Mouse (Mus musculus) thymus, postnatal 25 days (tissue): ENCODE measurements around the gene Cadm4.
"Not testable (repeated sequence)": the region's sequence is repeated elsewhere in the genome, so short reads cannot be mapped to it uniquely, and the experiment has no call there.

Source experiments
- DNase-seq: peaks from one replicate; pipeline ENCODE4 v3.0.0; 2022

The Cadm4 gene

DNA sequence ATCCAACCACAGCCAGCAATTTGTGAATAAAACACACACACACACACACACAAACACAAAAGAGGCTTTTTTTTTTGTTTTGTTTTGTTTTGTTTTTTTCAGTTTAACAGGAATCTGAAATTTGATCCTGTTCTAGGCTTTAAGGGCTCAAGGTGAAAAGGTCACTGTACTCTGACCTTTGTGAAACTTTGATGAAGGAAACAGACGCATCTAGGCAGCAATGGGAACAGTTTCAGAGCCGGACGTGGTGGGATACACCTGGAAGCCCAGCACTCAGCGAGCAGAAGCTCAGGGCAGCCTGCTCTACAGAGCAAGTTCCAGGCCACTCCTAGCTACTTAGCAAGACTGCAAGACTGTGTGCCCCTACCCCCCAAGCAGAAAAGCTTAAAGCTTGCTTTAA is 23.0 kb downstream of the Cadm4 start:
- no peak for DNase-seq

DNA sequence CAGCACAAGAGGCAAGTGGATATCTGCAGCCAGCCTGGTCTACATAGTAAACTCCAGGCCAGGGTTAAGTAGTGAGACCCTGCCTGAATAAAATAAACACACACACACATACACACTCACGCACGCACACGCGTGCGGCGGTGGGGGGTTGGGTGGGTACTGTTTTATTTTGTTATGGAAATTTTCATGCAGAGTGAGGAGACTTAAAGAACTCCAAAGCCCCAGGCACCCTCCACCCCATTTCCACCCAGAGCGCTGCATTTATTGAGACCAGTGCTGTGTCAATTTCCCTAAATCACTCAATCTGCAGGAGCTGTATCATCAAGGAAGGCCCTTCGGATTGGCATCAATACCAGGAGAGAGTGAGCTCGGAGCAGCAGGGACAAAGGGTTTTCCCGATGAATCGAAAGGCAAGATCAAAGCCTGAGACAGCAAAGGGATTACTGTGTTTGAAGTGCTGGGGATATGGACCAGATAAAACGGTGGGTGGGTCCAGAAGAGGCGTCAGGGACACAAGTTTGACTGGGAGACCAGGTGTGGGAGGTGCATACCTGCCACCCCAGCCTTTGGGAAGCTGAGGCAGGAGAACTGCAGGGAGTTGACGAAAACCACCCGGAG is 23.7 kb downstream of the Cadm4 start:
- no peak for DNase-seq

DNA sequence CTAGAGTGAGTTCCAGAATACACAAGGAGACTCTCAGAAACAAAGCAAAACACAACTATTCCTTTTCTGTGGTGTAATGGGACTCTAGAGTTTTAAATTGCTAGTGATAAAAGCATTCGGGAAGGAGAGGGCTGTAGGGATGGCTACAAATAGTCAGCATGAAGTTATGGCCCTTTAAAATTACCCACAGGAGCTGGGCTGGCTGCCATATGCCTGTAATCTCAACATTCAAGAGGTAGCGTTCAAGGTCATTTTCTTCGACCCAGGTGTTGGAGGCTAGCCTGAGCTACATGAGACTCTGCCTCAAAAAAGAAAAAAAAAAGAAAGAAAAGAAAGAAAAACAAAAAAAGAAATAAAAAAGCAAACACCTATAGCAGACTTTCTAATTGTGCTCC is 24.2 kb downstream of the Cadm4 start:
- no peak for DNase-seq

DNA sequence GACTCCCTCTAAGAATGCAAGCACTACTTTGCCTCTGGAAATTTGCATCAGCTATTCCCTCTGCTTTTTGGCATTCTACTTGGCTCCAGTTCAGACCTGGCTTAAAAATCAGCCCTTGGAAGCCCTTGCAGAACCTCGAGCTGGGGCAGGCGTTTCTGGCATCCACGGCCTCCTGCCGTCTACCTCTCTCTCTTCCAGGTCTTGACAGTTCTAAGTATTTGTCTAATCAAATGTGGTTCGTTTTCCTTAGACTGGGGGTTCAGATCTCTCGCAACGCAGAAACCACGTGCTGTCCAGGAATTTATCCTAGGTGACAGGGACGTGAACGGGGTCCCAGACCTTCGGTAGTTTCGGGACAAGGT is 24.6 kb downstream of the Cadm4 start:
- no peak for DNase-seq

DNA sequence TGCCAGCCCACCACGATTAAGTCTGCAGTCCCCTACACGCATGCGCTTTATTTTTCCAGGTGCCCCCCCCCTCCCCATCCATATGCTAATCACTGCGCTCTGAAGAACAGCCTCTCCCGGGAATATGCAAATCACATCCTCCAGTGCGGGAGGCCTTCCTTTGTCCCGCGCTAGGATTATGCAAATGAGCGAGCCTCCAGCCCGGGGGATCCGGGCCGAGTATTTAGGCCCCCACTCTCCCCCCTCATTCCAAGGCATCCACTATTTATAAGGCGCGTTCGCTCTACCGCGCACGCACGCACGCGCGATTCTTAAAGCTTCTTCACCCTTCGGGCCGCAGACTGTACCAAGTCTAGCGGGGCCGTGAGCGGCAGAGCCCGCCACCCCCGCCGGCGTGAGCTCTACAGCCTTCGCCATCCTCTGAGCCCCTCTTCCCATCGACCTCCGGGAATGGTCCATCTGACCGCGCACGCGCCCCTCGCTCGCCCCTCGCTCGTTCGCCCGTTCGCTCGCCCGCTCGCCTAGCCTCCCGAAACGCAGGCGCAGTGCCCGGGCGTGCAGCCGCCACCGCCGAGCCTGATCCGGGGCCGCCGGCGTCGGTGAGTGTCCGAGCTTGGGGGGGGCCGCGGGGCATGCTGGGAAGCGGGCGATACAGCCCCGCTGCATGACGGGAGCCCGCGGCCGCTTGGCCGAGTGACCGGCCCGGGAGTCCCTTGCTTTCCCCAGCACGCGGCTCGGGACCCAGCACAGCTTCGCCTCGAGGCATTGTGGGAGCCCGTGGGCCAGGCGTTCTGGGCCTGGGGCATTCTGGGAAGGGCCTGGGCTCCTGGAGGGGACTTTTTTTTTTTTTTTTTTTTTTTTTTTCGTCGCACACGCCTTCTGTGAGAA is 25.3 kb downstream of the Cadm4 start, which contains the start of gene Zfp428:
Zfp428 (plus strand) TSS at position 169 of the 888 bp plus-strand sequence.
- DNase-seq = peak; percentile 67

DNA sequence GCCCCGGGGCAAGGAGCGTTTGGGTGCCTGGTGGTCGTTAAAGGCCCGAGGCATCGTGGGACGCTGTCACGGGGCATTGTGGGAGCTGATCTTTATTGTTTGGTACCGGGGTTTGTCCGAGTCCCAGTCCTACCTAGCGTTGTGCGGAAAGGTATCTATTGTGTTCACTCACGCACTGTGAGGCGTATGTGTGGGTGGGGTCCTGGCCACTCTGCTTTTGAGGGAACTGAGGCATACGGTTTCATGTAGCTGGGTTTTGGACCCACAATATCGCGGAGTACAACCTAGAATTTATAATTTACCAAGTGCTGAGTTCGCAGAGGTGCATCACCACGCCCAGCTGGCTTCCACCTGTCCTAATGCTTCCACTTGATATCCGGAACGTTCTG is 25.9 kb downstream of the Cadm4 start:
- DNase-seq = no peak

DNA sequence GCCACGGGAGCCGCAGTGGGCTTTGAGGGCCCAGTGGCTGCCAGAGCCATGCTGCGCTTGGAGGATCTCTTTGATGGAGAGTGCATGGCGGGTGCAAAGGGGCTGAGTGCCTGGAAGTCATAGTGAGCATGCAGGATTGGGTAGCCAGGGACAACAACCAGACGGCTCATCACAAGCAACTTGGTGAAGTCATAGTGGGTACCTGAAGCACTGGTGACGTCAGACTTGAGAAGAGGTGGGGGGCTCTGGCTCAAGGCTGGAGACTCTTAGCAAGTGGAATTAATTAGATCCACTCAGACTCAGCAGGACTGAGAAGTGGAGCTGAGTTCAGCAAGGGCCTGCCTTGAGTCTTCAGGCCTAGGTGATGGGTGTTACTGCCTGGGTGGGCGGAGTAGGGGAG is 30.5 kb downstream of the Cadm4 start, which contains the start of gene AC161166.1:
AC161166.1 (minus strand) TSS at position 101 of the 400 bp plus-strand sequence.
- DNase-seq = no peak

DNA sequence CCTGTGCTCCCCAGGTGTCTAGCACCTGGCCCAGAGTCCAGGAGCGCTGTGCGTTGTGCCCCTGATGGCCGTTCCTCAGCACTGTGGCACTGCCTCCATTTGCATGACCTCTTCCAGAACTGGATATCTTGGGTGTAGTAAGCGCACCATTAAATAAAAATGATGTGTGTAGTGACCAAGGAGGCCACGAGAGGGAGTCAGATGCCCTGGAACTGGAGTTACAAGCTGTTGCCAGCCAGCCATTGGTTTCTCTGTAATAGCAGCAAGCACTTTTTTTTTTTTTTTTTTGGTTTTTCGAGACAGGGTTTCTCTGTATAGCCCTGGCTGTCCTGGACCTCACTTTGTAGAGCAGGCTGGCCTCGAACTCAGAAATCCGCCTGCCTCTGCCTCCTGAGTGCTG is 34.5 kb downstream of the Cadm4 start:
- peak; percentile 19 for DNase-seq

DNA sequence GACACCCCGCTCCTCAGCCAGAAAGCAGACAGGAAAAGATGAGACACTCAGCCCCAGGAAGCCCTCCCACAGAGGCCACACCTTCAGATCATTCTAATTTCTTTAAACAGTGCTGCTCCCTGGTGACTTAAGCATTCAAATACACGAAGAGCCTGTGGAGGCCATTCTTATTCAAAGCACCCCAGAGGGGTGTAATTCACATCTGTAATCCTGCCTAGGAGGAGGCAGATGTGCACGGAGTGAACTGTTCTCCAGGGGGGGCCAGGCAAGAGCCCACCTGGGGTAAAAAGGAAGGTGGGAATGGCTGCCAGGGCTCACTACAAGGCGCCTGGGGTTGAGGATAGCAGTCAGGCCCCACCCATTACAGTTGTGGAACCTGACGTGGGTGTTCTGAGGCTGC is 35.3 kb downstream of the Cadm4 start:
- DNase-seq = no peak

DNA sequence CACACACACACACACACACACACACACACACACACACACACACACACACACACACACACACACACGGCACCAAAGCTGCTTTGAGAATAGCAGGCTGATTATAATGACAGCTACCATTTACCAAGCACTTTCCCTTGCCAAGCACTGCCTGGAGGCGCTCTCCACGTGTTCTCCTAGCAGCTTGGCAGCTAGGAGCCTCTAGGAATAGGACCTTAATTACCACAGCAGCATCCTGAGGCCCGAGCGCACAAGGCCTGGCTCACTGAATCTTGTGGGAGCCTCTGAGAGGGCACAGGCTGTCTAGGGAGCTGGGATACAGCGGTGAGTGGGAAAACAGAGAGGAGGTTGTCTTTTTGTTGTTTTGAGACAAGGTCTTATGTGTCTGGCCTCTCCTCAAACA is 35.8 kb downstream of the Cadm4 start:
- DNase-seq = no peak

DNA sequence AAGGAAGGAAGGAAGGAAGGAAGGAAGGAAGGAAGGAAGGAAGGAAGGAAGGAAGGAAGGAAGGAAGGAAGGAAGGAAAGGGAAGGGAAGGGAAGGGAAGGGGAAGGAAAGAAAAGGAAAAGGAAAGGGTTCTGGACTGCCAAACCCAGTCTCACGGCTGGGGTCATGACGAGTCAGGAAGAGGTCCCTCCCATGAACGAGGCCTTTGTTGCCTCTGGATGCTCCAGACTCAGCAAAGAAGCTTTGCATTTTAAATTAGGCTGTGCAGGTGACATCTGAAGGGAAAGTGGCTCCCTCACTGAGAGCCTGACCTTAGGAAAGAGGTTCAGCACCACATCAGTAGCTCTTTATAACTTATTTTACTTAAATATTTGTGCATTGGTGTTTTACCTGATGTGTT is 37.3 kb downstream of the Cadm4 start:
- no peak for DNase-seq

DNA sequence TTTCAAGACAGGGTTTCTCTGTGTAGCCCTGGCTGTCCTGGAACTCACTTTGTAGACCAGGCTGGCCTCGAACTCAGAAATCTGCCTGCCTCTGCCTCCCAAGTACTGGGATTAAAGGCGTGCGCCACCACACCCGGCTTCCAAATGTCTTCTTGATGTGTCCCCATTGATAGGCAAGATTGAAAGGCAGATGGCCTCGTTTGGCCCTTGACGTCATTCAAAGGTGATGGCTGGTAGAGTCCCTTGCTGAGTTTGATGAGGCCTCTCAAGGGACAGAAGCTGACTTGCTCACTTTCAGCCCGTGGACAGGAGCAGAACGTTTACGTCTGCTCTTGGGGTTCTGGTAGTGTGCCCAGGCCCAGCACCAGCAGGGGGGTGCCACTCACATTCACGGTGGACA is 38.2 kb downstream of the Cadm4 start:
- DNase-seq = not testable (repeated sequence)

DNA sequence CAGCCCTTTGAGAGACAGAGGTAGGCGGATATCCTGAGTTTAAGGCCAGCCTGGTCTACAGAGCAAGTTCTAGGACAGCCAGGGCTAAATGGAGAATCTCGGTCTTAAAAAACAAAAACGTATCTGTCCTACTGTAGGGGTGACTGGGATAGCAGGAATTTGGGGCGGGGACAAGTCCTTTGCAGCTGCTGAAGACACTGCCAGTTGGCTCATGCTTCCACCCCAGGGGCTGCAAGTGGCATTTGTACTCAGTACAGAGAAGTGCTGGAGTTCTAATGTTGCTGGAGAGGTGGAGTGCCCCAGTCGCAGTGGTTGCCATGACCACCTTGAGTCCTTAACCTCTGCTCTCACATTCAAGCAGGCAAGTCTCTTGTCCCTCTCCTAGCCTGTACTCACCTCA is 41.0 kb downstream of the Cadm4 start:
- no peak for DNase-seq

DNA sequence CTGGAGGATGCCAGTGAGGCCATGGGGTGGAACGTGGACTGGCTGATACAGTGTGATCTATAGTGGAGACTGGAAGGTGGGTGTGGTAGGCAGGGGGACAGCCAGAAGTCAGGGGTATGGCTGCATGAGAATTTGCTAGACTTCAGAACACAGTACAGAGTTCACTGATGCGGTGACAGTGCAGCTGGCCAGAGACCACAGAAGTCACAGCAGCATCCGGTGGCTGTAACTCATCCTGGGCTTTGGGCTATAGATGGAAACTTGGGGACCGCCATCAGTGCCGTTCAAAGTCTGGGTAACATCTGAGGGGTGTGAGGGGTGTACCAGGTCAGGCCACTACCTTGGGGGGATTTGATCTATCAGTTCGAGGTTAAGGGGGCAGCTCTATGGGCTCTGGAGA is 41.9 kb downstream of the Cadm4 start:
- DNase-seq = no peak

DNA sequence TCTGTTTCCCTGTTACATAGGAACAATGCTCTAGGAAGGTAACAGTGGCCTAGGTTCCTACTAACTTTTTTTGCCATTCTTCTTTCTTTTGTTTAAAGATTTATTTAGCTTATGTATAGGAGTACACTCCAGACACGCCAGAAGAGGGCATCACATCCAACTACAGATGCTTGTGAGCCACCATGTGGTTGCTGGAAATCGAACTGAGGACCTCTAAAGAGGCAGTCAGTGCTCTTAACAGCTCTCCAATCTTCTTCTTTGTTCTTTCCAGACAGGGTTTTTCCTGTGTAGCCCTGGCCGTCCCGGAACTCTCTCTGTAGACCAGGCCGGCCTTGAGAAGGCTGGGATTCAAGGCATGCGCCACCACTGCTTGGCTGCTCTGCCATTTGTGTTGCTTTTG is 43.2 kb downstream of the Cadm4 start:
- DNase-seq = no peak

DNA sequence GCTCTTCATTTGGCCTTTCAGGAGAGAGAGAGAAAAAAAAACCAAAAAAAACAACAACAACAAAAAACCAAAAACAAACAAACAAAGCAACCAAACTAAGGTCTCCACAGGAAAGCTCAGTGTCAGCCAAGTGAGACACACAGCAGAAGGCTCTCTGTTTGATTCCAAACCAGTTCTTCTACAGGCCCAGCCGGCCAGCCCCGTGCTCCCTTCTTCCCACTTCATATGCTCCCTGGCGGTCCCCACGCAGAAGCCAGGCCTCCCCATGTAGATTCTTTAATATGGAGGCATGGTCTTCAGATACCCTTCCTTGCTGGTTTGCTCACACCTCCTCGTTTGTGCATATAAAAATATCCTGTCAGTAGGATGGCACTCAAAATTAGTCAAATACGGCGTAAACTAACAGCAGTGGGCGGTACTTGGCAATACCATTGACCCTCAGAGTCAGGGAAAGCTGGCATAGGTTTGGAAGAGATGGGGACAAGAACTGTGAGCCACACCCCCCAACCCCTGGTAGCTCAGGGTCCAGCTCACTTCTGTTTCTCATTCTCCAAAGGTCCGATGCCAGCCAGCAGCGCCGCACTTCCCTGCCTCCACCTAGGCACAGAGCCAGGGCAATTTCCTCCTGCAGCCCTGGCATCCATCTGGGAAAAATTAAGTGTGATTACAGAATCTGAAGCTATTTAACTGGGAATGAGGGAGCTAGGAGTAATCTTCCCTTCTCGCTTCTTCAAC is 44.0 kb downstream of the Cadm4 start:
- DNase-seq = no peak

DNA sequence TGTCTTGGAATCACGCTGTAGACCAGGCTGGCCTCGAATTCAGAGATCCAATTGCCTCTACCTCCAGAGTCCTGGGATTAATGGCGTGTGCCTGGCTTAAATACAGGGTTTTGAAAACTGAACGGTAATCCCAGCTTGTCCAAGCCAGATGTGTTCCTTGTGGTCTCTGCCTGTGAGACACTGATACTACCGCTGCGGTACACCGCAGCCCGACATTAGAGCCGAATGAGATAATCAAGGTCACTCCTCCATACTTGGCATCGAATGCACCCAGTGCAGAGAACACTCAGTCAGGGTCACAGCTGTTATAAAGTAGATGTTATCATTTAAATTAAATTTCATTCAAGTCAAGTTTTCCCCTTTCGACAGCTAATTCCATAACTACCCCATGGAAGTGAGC is 47.0 kb downstream of the Cadm4 start:
- no peak for DNase-seq

DNA sequence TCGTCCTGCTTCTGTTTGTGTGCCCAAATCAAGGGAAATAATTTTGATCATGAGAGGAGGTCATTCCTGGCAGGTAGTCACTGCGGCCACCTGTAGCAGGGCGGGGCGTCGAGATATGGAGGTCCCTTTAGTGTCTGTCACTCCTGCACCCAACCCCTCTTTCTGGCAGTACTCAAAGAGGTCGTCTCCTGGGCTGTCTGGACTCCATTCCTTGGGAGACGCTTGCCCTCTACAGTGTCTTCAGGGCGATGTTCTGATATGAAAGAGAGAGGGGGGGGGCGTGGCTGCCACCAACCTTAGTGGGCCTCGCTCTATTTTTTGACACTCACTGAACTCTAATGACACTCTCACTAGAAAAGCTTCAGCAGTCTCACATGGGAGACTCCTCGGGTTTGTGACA is 47.8 kb downstream of the Cadm4 start:
- DNase-seq = no peak

DNA sequence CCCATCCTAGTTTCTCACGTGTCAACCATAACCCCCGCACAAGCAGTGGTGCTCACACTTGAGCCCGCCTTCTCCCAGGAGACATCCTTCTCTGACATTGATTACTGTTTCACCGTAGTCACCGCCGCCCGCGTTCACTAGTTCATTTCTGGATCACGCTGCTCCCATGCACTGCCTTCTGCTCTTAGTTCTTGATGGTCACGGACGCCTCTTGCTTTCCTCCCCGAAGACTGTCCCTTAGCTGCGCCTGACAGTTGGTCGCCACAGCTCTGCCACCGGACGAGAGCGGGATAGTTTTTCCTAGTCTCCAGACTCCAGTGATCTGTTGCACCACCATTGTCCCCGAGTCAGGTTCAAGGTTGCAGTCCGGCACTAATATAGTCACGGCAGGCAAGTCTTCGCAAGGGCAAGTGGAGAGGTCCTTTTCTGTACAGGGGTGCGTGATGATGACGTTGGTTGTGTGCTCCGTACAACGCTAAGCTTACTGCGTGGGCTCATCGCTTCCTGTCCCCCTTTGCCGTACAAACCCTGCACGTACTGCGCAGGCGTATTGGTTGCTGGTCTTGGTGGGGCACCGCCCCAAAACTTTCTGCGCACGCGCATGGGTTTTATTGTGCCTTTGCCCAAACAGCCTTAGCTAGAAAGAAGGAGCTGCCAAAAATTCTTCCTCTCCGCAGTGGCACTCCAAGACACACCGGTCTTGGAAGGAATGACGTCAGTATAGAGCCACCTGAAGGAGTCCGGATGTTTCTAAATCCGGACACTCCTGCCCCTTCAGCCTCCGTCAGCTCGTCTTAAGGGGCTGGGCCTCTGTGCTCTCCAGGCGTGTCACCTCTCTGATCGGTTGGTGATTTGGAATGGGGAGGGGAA is 48.5 kb downstream of the Cadm4 start, which contains the start of gene Irgq:
Irgq (plus strand) TSS at position 628 of the 870 bp plus-strand sequence.
- DNase-seq = peak; percentile 98

DNA sequence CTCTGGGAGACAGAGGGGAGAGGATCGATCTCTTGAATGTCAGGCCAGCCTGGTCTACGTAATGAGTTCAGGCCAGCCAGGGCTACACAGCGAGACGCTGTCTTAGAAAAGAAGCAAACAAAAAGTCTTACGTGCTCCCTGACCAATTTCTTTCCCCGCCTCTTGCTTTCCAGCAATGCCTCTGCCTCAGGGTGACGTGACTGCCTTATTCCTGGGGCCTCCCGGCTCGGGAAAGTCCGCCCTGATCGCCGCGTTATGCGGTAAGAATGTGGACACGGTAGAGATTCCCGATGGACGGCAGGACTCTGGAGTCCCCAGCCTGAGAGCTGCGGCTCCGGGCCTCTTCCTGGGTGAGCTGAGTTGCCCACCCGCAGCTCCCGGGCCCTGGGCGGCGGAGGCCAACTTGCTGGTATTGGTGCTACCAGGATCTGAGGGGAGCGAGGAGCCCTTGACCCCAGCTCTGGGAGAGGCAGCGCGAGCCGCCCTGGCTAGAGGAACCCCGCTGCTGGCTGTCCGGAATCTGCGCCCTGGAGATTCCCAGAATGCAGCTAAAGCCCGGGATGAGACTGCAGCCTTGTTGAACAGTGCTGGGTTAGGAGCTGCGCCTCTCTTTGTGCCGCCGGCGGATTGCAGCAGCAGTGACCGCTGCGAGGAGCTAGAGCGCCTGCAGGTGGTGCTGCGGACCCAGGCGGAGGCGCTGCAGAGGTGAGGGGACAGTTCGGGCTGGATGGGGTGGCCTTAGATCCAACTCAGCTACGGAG is 49.6 kb downstream of the Cadm4 start:
- peak; percentile 77 for DNase-seq

DNA sequence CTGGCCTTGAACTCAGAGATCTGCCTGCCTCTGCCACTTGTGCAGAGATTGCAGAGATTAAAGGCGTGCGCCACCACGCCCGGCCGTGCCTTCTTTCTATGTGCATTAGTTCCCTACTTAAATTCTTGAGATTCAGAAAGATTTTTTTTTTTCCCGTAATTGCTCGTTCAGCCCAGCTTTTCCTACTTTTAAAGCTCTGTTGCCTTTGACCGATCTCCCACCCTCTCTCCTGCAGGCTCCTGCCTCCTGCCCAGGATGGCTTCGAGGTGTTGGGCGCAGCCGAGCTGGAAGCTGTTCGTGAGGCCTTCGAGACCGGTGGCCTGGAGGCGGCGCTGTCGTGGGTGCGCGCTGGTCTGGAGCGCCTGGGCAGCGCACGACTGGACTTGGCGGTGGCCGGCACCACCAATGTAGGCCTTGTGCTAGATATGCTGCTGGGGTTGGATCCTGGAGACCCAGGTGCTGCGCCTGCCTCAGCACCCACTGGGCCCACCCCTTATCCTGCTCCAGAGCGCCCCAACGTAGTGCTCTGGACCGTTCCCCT is 51.3 kb downstream of the Cadm4 start:
- no peak for DNase-seq

DNA sequence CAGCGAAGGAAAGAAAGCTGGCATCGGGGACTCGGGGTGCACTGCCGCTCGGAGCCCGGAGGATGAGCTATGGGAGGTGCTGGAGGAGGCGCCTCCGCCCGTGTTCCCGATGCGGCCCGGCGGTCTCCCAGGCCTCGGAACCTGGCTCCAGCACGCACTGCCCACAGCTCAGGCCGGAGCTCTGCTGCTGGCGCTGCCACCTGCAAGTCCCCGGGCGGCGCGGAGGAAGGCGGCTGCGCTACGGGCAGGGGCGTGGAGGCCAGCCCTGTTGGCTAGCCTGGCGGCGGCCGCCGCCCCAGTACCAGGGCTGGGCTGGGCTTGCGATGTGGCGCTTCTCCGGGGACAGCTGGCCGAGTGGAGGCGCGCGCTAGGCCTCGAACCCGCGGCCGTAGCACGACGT is 52.0 kb downstream of the Cadm4 start:
- no peak for DNase-seq
